Mouse (Mus musculus) mouse trophoblast stem cell (cell line): ENCODE data around the gene Vmn2r103.

Experiments used
- in situ Hi-C, 2 experiments: fragments of 300-500 bp; cut with MseI, MboI; formaldehyde crosslinking; loops; 2 replicates in 1 of 2; 3 replicates in 1 of 2; pipeline ENCODE4 v1.15.1; 2025

The Vmn2r103 gene

GRCm38 (mm10) chr17:19773063-19773462 is at the start of gene Vmn2r103:
Vmn2r103 (plus strand) TSS chr17:19773363.
- in situ Hi-C loops: no loop called here

GRCm38 (mm10) chr17:19778994-19779393 is 5.8 kb downstream of the Vmn2r103 start:
- in situ Hi-C loops: no loop called here

GRCm38 (mm10) chr17:19789248-19789647 is 16.1 kb downstream of the Vmn2r103 start:
- in situ Hi-C loops: no loop called here
